Mouse (Mus musculus) neural tube, embryonic 14.5 days (tissue): ENCODE results near the gene Sox10. TPM values are rescaled to one million over a fixed set of nuclear protein-coding genes. Genes with fewer than 3 reads are reported as not detected.

ENCODE experiments used
- ATAC-seq: fragments of 200-750 bp; cut with Nextera tagmentation; 2 replicates; pipeline ENCODE4 v1.8.0; 2017; ENCODE audit warnings: low read depth, mild to moderate bottlenecking, moderate TSS enrichment, moderate library complexity
- H3K27ac ChIP-seq: fragments of 300-500 bp; sonication (generic); 2 replicates; pipeline ENCODE4 v1.5.1; 2014; ENCODE audit warnings: low read depth, mild to moderate bottlenecking, control low read depth, low read length, moderate library complexity, mixed read lengths
- H3K27me3 ChIP-seq: fragments of 300-500 bp; sonication (generic); 2 replicates; pipeline ENCODE4 v1.6.1; 2014; ENCODE audit warnings: low read length; ENCODE audit not compliant: control insufficient read depth, insufficient read depth
- H3K36me3 ChIP-seq: fragments of 300-500 bp; sonication (generic); 2 replicates; pipeline ENCODE4 v1.6.1; 2014; ENCODE audit warnings: low read length, mixed read lengths; ENCODE audit not compliant: control insufficient read depth, insufficient read depth
- H3K4me1 ChIP-seq: fragments of 300-500 bp; sonication (generic); 2 replicates; pipeline ENCODE4 v1.6.1; 2014; ENCODE audit warnings: low read length; ENCODE audit not compliant: control insufficient read depth, insufficient read depth
- H3K4me2 ChIP-seq: fragments of 300-500 bp; sonication (generic); 2 replicates; pipeline ENCODE4 v1.6.1; 2014; ENCODE audit warnings: mild to moderate bottlenecking, low read depth, low read length, control low read depth
- H3K4me3 ChIP-seq: fragments of 300-500 bp; sonication (generic); 2 replicates; pipeline ENCODE4 v1.5.1; 2014; ENCODE audit warnings: low read depth, low read length, control low read depth, mixed read lengths
- H3K9ac ChIP-seq: fragments of 300-500 bp; sonication (generic); replicated peaks from 2 replicates; pipeline ENCODE4 v1.6.1; 2014; ENCODE audit warnings: low read depth, mild to moderate bottlenecking, control low read depth, low read length, mixed read lengths
- H3K9me3 ChIP-seq: fragments of 300-500 bp; sonication (generic); 2 replicates; pipeline ENCODE4 v1.6.1; 2016; ENCODE audit warnings: low read length; ENCODE audit not compliant: control insufficient read depth
- WGBS: fragments of 180-500 bp; shearing (Covaris S2); extraction: QIAGEN DNeasy Blood & Tissue Kit; methylation state at CpG from one replicate; pipeline ENCODE4 v1.1.7; 2014; 5-methylcytosine and 5-hydroxymethylcytosine counted together
- polyA plus RNA-seq: library from polyadenylated mRNA; unstranded; fragments of >200 nt; fragmentation: Nextera tagmentation; extraction: Ambion mirVana; gene quantifications from 2 replicates; pipeline ENCODE4 v1.2.1, GENCODE M21; 2014

Gene Sox10
- polyA plus RNA-seq, 1 experiment from 2014 or later: 7.7 TPM

DNA sequence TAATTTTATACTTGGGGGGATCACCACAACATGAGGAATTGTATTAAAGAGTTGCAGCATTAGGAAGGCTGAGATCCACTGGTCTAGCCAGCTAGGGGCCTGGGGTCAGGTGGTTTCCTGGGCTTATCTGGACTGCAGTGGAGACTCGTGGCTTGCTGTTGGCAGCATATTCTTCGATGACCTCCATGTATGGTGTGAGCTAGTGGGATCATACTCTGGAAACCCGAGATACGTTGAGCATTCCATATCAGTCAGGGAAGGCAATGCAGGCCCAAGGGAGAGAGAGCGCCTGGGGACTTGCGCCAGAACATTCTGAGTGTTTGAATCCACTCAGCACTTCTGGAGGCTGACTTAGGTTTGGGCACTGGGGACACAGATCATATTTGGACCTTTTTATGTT is 41.3 kb downstream of the Sox10 start:
- Histone ChIP-seq H3K4me2 (no peak overlapping the region), H3K9me3 (no peaks in the 10 kb centered on the region), H3K27me3 (no peaks in the 10 kb centered on the region), H3K9ac (no peak overlapping the region), H3K4me3 (no peak overlapping the region), H3K27ac (no peak overlapping the region), H3K36me3 (peaks cover 52% of the 10 kb centered on the region), H3K4me1 (no peaks in the 10 kb centered on the region)
- WGBS: 87% methylated on average over 6 of the region's 6 CpGs
- no peak for ATAC-seq

DNA sequence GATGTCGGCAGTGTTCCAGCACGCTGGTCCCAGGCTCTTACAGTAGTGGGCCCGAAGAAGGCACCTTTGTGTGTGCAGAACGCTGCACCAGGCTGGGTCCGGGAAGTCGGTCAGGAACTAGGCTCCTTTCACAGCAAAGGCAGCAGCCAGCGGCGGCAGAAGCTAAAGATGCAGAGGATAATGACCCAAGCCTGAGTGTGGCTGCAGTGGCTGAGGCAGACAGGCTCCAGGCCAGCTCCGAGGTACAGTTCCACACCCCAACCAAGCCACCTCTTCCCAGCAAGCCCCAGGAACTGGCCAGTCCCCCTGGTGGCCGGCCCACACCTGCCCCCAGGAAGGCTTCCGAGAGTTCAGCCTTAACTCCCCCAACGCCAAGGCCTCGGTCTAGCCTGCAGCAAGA is 42.5 kb downstream of the Sox10 start:
- Histone ChIP-seq H3K27ac (no peak overlapping the region), H3K4me1 (no peaks in the 10 kb centered on the region), H3K9me3 (no peaks in the 10 kb centered on the region), H3K36me3 (peaks cover 43% of the 10 kb centered on the region), H3K27me3 (no peaks in the 10 kb centered on the region), H3K4me2 (no peak overlapping the region), H3K9ac (no peak overlapping the region), H3K4me3 (no peak overlapping the region)
- no peak for ATAC-seq
- 77% methylated on average over 13 of the region's 13 CpGs for WGBS

DNA sequence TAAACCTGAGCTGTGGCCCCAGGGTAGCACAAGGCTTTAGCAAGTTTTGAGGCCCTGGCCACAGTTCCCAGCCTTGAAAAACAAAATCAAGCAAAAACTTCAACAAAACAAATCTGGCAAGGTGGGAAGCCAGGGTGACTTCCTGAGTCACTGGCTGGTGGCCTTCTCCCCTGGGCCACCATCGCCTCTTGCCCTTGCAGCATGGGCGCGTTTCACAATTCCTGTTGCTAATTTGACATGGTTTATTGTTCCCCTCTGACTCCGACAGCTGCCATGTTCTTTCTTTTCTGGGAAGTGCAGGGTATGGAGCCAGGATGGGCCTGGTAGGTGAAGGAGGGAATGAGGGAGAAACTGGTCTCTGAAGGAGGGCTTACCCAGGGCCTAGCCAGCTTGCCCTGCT is 42.9 kb downstream of the Sox10 start:
- WGBS: 35% methylated on average over 4 of the region's 4 CpGs
- H3K4me3 ChIP-seq: no peak overlapping the region
- H3K27ac ChIP-seq: no peak overlapping the region
- H3K9me3 ChIP-seq: no peaks in the 10 kb centered on the region
- H3K27me3 ChIP-seq: no peaks in the 10 kb centered on the region
- H3K4me2 ChIP-seq: no peak overlapping the region
- H3K4me1 ChIP-seq: no peaks in the 10 kb centered on the region
- peaks cover 43% of the 10 kb centered on the region for H3K36me3 ChIP-seq
- ATAC-seq: no peak
- H3K9ac ChIP-seq: no peak overlapping the region

DNA sequence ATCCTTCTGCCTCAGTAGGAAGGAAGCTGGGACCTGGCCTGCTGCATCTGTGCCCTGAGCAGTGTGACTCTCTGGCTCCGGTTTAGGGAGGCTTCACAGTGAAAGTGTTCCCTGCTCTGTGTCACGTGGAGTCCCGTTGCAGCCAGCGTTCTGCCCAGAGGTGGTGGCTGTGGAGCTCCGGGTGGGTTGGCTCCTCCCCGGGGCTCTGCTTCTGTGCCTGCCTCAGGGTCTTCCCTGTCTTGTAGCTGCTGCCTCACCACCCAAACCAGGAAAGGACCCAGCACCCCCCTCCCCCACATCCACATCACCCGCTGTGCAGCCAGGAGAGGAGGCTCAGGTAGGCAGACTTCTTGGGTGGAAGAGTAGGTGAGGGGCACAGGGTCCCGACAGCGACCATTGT is 45.5 kb downstream of the Sox10 start:
- Histone ChIP-seq H3K27me3 (no peaks in the 10 kb centered on the region), H3K9ac (no peak overlapping the region), H3K4me1 (no peaks in the 10 kb centered on the region), H3K4me2 (no peak overlapping the region), H3K4me3 (no peak overlapping the region), H3K9me3 (no peaks in the 10 kb centered on the region), H3K27ac (no peak overlapping the region), H3K36me3 (peaks cover 34% of the 10 kb centered on the region)
- WGBS: 87% methylated on average over 9 of the region's 9 CpGs
- no peak for ATAC-seq

DNA sequence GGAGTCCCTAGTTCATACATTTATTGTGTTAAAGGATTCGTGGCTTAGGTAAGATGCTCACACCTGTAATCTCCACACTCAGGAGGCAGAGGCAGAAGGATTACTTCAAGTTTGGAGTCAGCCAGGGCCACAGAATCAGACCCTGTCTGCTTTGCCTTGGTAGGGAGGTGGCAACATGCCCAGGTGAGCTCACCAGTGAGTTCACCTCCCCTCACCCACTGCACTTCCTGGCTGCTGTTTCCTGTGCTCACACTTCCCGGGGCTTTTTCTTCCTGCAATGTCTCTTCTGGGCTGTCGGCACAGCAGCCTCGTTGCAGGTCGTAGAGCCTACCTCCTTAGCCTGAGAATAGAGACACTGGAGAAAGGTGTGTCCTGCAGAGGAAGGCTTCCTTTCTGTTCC is 49.8 kb downstream of the Sox10 start:
- no peak overlapping the region for H3K9ac ChIP-seq
- H3K9me3 ChIP-seq: no peaks in the 10 kb centered on the region
- WGBS: 63% methylated on average over 5 of the region's 5 CpGs
- peaks cover 25% of the 10 kb centered on the region; the same call in 1 of the 2 replicates for H3K36me3 ChIP-seq
- H3K27me3 ChIP-seq: no peaks in the 10 kb centered on the region
- ATAC-seq: no peak
- H3K27ac ChIP-seq: no peak overlapping the region
- H3K4me3 ChIP-seq: no peak overlapping the region
- H3K4me2 ChIP-seq: no peak overlapping the region
- peaks cover 14% of the 10 kb centered on the region for H3K4me1 ChIP-seq

DNA sequence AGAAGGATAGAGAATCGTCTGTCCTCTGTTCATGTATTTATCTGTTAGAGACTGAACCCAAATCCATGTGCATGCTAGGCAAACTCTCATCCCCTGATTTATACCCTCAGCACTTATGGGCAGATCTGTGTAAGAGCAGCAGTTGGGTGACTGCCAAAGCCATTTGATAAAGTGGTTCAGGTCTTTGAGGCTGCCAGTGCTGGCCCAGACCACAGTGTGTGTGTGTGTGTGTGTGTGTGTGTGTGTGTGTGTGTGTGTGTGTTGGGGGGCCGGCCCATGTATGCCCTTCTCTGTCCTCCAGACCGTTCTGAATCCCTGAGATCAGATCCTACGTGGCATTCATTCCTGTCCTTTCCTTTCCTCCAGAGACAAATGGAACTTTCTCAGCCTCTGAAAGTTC is 53.3 kb downstream of the Sox10 start:
- Histone ChIP-seq H3K27me3 (no peaks in the 10 kb centered on the region), H3K36me3 (peaks cover 16% of the 10 kb centered on the region; the same call in 1 of the 2 replicates), H3K9me3 (no peaks in the 10 kb centered on the region), H3K27ac (no peak overlapping the region), H3K4me3 (no peak overlapping the region), H3K9ac (no peak overlapping the region), H3K4me1 (peaks cover 19% of the 10 kb centered on the region), H3K4me2 (no peak overlapping the region)
- 58% methylated on average over 4 of the region's 4 CpGs for WGBS
- ATAC-seq: no peak

DNA sequence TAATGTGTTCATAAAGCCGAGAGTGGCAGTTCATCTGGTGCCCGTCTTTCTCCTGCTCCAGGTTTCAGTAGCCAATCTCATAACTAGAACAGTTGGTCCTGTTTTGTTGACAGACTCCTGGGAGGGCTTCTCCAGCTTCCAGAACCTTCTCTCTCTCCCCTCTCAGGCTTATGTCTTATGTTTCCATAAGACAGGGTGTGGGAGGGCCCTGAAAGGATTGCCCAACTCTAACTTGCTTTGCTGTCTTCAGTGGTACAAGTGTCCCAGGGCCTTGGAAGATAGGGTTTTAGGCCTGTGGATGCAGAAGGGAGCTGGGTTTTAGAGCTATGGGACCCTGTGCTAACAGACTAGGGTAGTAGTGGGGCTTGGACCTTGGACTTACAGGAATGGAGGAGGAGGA is 54.5 kb downstream of the Sox10 start:
- H3K4me1 ChIP-seq: peaks cover 19% of the 10 kb centered on the region
- no peak overlapping the region for H3K27ac ChIP-seq
- no peaks in the 10 kb centered on the region for H3K9me3 ChIP-seq
- H3K36me3 ChIP-seq: peaks cover 15% of the 10 kb centered on the region; the same call in 1 of the 2 replicates
- peak overlapping the region; percentile 17; the same call in 1 of the 2 replicates for H3K9ac ChIP-seq
- H3K4me2 ChIP-seq: peak overlapping the region; percentile 96
- no peak for ATAC-seq
- 50% methylated on average over 2 of the region's 2 CpGs for WGBS
- H3K27me3 ChIP-seq: no peaks in the 10 kb centered on the region
- H3K4me3 ChIP-seq: peak overlapping the region; percentile 81

DNA sequence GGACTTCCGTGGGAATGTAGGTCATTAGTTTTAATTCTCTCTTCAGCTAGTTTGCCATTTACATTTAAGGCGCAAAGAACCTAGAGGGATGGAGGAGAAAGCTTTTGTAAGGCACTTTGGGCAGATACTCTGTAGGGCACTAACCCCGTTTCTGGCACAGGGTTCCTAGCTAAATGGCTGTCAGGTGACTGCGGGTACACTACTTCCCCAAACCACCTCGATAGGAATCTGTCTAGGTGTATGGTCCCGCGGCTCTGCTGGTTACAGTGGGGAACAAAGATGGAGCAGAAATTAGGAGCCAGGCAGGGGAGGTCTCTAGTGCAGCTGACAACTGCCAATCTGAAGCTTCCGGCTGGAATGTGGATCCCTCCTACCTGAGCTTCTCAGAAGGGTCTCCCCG is 55.0 kb downstream of the Sox10 start:
- 13% methylated on average over 9 of the region's 9 CpGs for WGBS
- no peak for ATAC-seq
- Histone ChIP-seq H3K4me2 (peak overlapping the region; percentile 96), H3K9ac (peak overlapping the region; percentile 93), H3K27ac (no peak overlapping the region), H3K27me3 (no peaks in the 10 kb centered on the region), H3K4me1 (peaks cover 19% of the 10 kb centered on the region), H3K9me3 (no peaks in the 10 kb centered on the region), H3K4me3 (peak overlapping the region; percentile 81), H3K36me3 (peaks cover 10% of the 10 kb centered on the region; the same call in 1 of the 2 replicates)

DNA sequence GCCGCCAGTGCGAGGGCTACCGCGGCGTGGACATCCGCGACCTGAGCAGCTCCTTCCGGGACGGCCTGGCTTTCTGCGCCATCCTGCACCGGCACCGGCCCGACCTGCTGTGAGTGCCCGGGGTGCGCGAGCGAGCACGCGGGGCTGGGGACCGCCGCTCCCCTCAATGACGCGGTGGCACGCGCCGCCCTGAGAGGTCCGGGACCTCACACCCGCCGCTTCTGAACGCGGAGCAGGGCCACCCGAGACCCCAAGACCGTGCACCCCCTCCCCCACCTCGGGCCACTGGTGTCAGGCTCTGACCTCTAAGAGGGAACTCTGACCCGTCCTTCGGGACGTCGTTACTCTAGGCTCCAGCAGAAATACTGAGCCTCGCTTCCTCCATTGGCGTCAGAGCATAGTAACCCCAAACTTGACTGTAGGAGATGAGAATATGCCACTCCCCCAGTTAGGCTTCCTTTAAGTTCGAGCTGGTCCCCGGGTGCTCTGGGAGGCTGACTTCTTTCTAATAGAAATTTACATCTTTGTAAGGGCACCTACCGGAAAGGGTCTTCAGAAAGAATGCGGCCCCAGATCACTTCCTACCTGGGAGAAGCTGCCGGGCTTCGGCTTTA is 55.6 kb downstream of the Sox10 start:
- H3K4me3 ChIP-seq: peak overlapping the region; percentile 81
- H3K4me2 ChIP-seq: peak overlapping the region; percentile 96
- H3K9ac ChIP-seq: peak overlapping the region; percentile 93
- peak overlapping the region; percentile 69 for H3K27ac ChIP-seq
- H3K4me1 ChIP-seq: peaks cover 19% of the 10 kb centered on the region
- no peaks in the 10 kb centered on the region for H3K27me3 ChIP-seq
- no peaks in the 10 kb centered on the region for H3K9me3 ChIP-seq
- 0 out of 2 replicates have a peak, but pooled peaks cover 5% of the 10 kb centered on the region for H3K36me3 ChIP-seq
- ATAC-seq: peak; percentile 58
- WGBS: under 1% methylated on average over 32 of the region's 46 CpGs
